Mouse (Mus musculus) megakaryocyte, embryonic 14.5 days (primary cell): ENCODE data around the gene Uqcr11. TPM values are rescaled to one million over a fixed set of nuclear protein-coding genes. Genes with fewer than 3 reads are reported as not detected.

Experiments
- H3K27me3 ChIP-seq: replicated peaks from 2 replicates; pipeline ENCODE3; 2012; ENCODE audit warnings: inconsistent platforms
- H3K36me3 ChIP-seq: replicated peaks from 2 replicates; pipeline ENCODE3; 2012; ENCODE audit warnings: low read length, inconsistent platforms, mixed read lengths
- H3K4me1 ChIP-seq: 2 replicates; pipeline ENCODE4 v1.6.1; 2012; ENCODE audit warnings: inconsistent platforms
- H3K4me3 ChIP-seq: replicated peaks from 2 replicates; pipeline ENCODE3; 2012; ENCODE audit warnings: moderate library complexity, mild to moderate bottlenecking, inconsistent platforms
- H3K9me3 ChIP-seq: 2 replicates; pipeline ENCODE4 v1.6.1; 2012; ENCODE audit warnings: inconsistent platforms
- FLI1 ChIP-seq: IDR thresholded peaks from 2 replicates; pipeline ENCODE4 v1.6.1; 2012; ENCODE audit warnings: low read length, inconsistent platforms, mixed read lengths
- GATA1 ChIP-seq: IDR thresholded peaks from 3 replicates; pipeline ENCODE4 v1.6.1; 2012; ENCODE audit warnings: mixed read lengths, low read length, inconsistent platforms, borderline replicate concordance
- polyA plus RNA-seq: library from polyadenylated mRNA; stranded (reverse); fragments of >175 nt; gene quantifications from 2 replicates; pipeline ENCODE4 v1.2.3, GENCODE M21; 2012; ENCODE audit warnings: low replicate concordance; ENCODE audit not compliant: insufficient read depth

Gene Uqcr11
- polyA plus RNA-seq = 441 and 1,591 TPM in 2 replicates

DNA sequence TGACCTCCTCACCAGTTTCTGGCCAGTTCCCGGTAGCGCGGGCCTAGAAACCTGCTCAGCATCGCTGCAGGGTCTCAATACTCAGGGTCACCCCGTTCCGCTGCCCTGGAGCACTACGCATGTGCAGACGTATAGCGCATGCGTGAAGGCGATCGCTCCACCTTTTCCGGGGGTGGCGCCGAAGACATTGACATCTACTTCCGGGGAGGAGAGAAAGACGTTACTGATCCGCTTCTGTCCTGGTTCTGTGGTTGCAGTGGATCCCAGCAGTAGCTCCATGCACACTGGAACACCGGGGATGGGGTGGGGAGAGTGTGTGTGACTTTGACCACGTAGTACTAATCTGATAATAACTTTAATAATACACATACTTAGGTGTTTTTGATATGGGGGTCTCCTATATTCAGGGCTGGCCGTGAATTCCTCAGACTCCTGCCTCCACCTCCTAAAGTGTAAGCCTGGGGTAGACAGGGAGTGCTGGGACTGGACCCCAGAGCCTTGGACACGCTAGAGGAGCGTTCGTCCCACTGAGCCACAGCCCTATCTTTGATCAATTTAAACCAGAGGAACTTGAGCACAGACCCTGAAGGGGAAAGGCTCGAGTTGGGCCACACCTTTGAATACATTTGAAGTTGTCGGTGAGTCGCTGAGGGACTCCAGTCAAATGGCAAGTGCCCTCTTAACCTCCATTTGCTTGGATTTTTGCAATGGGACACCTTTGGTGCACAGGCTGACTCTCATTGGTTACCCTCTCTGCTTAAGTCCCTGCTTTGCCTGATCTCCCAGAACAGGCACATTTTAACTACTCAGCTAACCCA, at the start of gene Uqcr11:
TSS of gene Uqcr11 (minus strand) at position 147 of the 818 bp plus-strand sequence.
- Histone ChIP-seq H3K9me3 (0 out of 2 replicates have a peak, but pooled peaks cover 5% of the 10 kb centered on the region), H3K36me3 (peaks cover 70% of the 10 kb centered on the region), H3K4me3 (peak within 1 kb of the TSS; percentile 96), H3K27me3 (no peaks in the 10 kb centered on the region), H3K4me1 (peaks cover 83% of the 10 kb centered on the region)
- TF ChIP-seq GATA1 (no peak), FLI1 (peak; percentile 64; the same call in 1 of the 2 replicates)

DNA sequence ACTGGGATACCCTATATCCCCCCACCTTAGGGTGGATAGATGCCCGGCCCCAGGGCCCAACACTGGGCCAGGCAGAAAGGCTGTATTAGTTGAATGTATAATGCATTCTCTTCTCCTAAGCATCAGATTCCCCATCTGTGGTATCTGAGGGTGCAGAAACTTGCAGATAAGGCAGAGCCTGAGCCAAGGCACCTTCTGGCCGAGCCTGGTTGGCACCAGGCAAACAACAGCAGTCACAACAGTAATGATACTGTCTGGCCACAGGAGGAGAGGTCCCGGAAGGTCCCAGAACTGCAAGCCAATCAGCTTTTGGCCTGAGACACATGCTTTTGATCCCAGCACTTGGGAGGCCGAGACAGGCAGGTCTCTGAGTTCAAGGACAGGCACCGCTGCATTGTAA, 49.1 kb upstream of the Uqcr11 start:
- TF ChIP-seq GATA1 = no peak
- no peak for TF ChIP-seq FLI1
- peaks cover 18% of the 10 kb centered on the region for H3K9me3 ChIP-seq
- H3K27me3 ChIP-seq = peaks cover 96% of the 10 kb centered on the region
- peaks cover 10% of the 10 kb centered on the region for H3K4me1 ChIP-seq
- H3K4me3 ChIP-seq = no peak overlapping the region
- no peaks in the 10 kb centered on the region for H3K36me3 ChIP-seq

DNA sequence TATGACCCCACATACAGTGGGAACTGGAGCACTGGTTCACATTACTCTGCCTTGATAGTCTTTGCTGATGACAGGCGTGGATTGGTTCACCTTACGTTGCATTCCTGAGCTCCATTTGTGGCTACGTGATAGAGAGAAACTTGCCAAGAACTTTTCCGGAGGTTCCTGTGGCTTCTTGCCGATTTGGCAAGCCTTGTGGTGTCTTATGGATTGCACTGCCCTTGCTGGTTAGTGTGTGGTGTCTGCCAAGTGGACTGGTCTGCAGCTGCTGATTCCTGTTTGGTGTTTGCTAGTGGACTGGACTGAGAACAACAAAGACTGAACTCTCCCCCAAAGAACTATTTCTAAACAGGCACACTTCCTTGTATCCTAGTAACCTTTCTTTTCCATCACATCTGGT, 48.2 kb upstream of the Uqcr11 start:
- TF ChIP-seq GATA1 = no peak
- TF ChIP-seq FLI1 = no peak
- Histone ChIP-seq H3K9me3 (peaks cover 22% of the 10 kb centered on the region), H3K4me3 (no peak overlapping the region), H3K27me3 (peaks cover 97% of the 10 kb centered on the region), H3K36me3 (no peaks in the 10 kb centered on the region), H3K4me1 (peaks cover 10% of the 10 kb centered on the region)

DNA sequence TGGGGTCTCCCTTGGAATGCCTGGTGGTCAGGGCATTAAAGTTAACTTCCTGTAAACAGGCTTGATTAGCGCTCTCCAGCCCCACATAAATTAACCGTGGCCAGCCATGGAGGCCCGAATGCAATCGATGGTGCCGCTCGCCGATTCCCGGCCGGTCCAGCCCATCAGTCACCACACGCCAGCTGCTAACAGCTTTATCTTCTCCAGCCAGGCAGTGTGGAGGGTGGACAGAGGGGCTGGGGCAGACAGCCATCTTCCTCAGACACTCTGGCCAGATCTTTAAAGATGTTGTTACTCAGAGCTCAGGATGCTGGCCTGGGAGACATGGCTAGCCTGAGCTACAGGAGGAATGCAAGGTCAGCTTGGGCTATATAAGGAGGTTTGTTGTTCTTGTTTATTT, 47.0 kb upstream of the Uqcr11 start:
- Histone ChIP-seq H3K4me3 (no peak overlapping the region), H3K9me3 (peaks cover 22% of the 10 kb centered on the region), H3K36me3 (no peaks in the 10 kb centered on the region), H3K4me1 (peaks cover 10% of the 10 kb centered on the region), H3K27me3 (peaks cover 94% of the 10 kb centered on the region)
- TF ChIP-seq GATA1 (no peak), FLI1 (no peak)

DNA sequence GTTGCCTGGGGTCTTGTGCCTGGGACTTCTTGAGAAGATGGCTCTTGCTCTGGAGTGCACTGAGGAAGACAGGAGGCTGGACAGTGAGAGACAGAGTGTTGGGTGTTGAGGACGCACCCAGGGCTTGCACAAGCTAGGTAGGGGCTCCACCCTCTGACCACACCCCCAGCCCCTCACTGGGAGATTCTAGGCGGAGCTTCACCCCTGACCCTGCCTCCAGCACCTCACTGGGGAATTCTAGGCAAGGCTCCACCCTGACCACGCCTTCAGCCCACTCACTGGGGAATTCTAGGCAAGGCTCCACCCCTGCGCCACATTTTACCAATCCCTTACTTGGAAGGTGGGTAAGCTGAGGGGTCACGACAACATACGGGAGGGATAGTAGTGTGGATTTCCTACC, 44.0 kb upstream of the Uqcr11 start:
- peaks cover 20% of the 10 kb centered on the region for H3K9me3 ChIP-seq
- TF ChIP-seq GATA1 (no peak), FLI1 (no peak)
- no peak overlapping the region for H3K4me3 ChIP-seq
- peaks cover 83% of the 10 kb centered on the region for H3K27me3 ChIP-seq
- H3K4me1 ChIP-seq = peaks cover 21% of the 10 kb centered on the region
- no peaks in the 10 kb centered on the region for H3K36me3 ChIP-seq

DNA sequence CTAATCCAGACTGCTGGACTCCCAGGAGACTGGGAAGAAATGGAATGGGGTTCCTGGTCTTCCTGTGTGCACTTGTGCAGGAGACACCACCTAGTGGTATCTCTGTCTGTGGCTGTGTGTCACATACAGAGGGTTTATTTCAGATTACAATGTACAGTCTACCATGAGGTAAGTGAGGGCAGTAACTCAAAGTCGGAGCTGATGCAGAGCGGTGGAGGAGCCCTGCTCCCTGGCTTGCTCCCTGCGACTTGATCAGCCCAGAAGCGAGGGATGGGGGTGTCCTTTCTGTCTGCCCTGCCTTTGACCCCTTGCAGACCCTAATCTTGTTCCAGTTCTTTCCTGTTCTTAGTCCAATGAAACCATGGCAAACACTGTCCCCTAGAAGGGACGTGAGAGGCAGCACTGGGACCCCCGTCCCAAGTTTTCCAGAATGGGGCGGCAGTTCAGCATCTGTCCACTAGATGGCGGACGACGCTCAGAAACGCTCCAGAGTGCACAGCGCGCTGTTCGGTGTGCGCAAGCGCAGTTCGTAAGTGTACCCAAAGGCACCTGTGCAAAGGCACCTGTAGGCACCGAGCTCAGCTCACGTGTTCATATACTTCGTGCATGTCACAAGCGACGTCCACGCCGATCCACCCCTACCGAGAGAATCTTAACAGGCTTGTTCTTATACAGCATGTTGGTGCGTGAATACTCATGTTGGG, 39.4 kb upstream of the Uqcr11 start:
- TF ChIP-seq FLI1 (no peak), GATA1 (no peak)
- Histone ChIP-seq H3K9me3 (peaks cover 4% of the 10 kb centered on the region), H3K4me1 (peaks cover 59% of the 10 kb centered on the region), H3K36me3 (no peaks in the 10 kb centered on the region), H3K4me3 (peak overlapping the region; percentile 87), H3K27me3 (peaks cover 42% of the 10 kb centered on the region)

DNA sequence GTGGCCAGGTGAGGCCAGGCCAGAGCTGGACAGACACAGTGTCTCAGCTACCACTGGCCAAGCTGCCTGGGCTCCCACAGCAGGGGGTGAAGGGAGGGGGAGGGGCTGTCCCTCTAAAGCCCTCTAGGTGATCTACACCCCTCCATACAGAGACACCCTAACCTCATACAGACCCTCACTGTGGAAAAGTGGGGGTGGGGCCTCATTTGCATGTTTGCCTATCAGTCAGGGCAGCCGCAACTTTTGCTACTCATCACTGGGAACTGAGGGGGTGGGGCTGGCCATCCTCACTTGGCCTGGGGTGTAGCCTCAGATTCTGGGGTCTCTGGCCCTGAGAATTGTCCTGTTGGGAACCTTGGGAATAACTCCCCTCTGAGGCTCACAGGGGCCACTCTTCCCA, 38.4 kb upstream of the Uqcr11 start:
- H3K4me1 ChIP-seq = peaks cover 62% of the 10 kb centered on the region
- TF ChIP-seq GATA1 (no peak), FLI1 (no peak)
- peak overlapping the region; percentile 11 for H3K4me3 ChIP-seq
- H3K9me3 ChIP-seq = peaks cover 3% of the 10 kb centered on the region
- no peaks in the 10 kb centered on the region for H3K36me3 ChIP-seq
- peaks cover 33% of the 10 kb centered on the region for H3K27me3 ChIP-seq

DNA sequence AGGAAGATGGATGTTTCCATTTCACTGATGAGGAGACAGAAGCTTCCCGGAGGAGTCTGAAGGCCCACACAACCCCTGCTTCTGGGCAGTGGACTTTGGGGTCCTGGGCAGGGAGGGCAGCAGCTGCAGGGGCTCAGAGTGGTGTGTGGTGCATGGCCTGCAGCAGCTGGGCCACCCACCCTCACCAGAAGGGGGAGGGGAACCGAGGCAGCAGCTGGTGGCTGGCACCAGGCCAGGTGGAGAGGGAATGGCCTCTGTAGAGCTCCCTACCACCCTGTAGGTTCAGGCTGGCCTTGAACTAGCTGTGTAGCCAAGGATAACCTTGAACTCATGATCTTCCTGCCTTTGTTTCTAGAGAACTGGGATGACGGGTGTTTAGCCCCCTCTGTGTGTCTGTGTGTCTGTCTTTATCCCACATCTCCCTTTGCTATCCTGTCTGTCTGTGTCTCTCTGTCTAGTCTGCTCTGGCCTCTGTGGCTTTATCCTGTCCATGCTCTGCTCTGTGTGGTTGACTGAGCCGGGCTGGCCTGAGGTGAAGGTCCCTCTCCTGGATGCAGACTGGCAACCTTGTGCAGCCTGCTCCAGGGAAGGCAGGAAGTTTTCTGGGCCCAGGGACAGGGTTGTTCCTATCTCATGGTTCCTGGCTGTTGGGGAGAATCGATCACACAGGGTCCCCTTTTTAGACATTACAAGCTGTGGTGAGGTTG, 37.9 kb upstream of the Uqcr11 start:
- peaks cover 31% of the 10 kb centered on the region for H3K27me3 ChIP-seq
- peaks cover 68% of the 10 kb centered on the region for H3K4me1 ChIP-seq

DNA sequence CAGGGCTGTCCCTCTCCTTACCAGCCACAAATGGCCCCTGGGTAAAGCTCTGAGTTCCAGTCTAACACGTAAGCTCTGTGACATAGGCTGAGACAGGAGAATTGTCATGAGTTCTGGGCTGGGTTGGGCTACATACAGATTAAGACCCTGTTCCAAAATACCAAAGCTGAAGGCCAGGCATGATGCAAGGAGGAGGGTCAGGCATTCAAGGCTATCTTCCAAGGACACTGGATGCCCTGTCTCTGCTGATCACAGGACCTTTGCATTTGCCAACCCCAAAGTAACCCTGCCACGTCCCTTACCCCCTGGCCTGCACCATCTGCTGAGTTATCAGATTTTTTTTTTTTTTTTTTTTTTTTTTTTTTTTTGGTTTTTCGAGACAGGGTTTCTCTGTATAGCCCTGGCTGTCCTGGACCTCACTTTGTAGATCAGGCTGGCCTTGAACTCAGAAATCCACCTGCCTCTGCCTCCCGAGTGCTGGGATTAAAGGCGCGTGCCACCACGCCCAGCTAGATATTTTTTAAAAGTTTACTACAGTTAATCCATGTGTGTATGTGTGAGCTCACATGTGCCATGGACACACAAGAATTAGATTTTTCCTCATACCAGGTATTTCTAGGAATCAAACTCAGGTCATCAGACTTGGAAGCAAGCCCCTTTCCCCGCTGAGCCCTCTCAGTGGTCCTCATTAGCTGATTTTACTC, 37.1 kb upstream of the Uqcr11 start:
- Histone ChIP-seq H3K9me3 (no peaks in the 10 kb centered on the region), H3K27me3 (peaks cover 23% of the 10 kb centered on the region), H3K4me3 (no peak overlapping the region), H3K4me1 (peaks cover 75% of the 10 kb centered on the region), H3K36me3 (no peaks in the 10 kb centered on the region)
- TF ChIP-seq FLI1 (no peak), GATA1 (no peak)

More for the DNA sequence above, 37.9 kb upstream of the Uqcr11 start:
- no peaks in the 10 kb centered on the region for H3K9me3 ChIP-seq
- H3K36me3 ChIP-seq = no peaks in the 10 kb centered on the region
- no peak for TF ChIP-seq FLI1
- TF ChIP-seq GATA1 = no peak
- peak overlapping the region; percentile 11 for H3K4me3 ChIP-seq
